Mouse (Mus musculus) frontal cortex, adult 2 months (tissue): ENCODE data around the gene Aff4. TPM values are rescaled to one million over a fixed set of nuclear protein-coding genes. Genes with fewer than 3 reads are reported as not detected.
"Not testable (repeated sequence)": the region's sequence is repeated elsewhere in the genome, so short reads cannot be mapped to it uniquely, and the experiment has no call there.

ENCODE experiments used
- DNase-seq, 2 experiments: peaks; one replicate each; pipeline ENCODE4 v3.0.0; 2022; ENCODE audit warnings: low spot score in 1 of 2; ENCODE audit errors: extremely low spot score in 1 of 2
- polyA plus RNA-seq: library from polyadenylated mRNA; depleted of rRNA; stranded (reverse); fragments of >200 nt; gene quantifications from 2 replicates; pipeline ENCODE4 v1.2.3, GENCODE M21; 2012

The Aff4 gene
- polyA plus RNA-seq, 1 experiment, result 48.5 TPM

DNA sequence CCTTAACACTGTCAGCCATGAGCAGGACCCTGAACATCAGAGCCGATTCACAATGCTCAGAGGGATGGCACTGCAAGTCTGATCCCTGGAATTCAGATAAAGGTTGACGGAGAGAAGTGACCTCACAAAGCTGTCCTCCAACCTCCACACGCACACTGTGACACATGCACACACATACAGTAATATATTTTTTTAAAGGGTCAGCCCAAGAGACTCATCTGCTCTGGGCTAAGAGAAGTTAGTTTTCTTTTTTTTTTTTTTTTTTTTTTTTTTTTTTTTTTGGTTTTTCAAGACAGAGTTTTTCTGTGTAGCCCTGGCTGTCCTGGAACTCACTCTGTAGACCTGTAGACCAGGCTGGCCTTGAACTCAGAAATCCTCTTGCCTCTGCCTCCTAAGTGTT lies 76.3 kb downstream of the Aff4 start:
- not testable (repeated sequence) for DNase-seq

DNA sequence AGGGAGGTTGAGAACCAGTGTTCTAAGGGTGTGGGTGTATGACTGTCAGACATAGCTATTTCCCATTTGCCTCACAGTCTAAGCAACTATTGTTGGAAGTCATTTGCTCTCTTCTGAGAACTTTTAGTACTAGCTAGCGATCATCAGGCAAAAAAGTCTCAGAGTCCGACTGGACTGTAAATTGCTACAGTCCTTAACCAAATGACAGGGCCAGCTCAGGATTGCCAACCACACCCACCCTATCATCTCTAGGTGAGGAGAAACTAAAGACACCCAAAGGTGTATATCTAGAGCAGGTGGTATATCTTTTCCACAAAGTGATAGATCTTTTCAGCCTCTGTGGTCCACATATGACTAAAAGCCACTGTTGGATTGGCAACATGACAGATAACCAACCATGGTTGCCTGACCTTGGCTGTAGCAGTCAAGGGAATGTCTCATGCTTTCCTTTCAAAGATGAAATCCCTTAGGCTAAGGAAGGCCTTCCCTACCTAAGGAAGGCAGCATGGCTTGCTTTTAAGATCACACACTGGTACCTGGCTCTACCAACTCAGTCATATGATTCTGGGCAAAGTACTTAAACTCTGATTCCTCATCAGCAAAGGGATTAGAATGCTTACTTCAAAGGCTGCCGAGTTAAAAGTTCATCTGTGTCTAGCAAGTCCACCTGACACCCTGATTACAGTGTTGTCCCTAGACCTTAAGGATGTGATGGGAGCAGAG lies 77.5 kb downstream of the Aff4 start:
- no peak for DNase-seq

DNA sequence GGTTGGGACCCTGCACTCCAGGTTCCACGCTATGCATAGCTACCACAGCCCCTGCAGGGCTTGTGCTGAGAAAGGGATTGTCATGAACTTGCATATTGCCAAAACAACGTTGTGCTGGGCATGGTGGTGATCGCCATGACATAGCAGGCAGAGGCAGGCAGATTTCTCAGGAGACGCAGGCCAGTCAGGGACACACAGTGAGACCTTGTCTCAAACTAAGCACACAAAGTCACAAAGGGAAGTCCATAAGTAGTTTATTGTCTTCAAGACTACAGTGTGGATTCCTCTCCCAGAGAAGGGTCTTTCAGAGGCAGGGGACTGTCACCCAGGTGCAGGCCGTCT lies 78.1 kb downstream of the Aff4 start:
- no peak for DNase-seq

DNA sequence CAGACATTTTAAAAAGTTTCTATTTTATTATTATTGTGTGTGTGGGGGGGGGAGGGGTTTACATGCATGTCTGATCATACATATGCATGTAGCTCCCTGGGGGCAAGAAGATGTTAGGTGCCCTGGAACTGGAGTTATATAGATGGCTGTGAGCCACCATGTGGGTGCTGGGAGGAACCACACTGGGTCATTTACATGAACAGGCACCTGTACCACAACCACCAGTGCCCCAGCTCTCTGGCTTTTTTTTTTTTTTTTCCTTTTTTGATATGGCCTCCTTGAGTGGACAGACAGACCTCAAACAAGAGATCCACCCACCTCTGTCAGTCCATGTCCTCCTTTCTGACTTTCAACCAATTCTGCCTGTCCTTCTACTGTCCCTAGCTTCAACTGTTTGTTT lies 78.5 kb downstream of the Aff4 start:
- DNase-seq, result no peak

DNA sequence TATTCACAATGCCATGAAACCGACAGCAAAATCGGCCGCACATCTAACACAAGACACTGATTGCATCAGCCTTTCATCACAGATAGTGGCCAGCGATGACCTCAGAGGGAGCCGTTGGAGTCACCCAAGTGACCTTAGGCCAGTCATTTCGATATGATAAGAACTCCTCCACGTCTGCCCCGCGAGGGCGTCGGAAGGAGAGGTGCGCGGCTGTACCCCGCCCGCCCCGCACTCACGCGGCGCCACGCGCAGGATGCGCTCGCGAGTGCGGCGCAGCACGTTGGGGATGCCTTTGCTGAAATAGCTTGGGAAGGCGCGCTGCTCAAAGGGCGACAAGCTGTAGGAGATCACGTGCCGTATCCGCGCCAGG lies 79.7 kb downstream of the Aff4 start:
- DNase-seq, result no peak

DNA sequence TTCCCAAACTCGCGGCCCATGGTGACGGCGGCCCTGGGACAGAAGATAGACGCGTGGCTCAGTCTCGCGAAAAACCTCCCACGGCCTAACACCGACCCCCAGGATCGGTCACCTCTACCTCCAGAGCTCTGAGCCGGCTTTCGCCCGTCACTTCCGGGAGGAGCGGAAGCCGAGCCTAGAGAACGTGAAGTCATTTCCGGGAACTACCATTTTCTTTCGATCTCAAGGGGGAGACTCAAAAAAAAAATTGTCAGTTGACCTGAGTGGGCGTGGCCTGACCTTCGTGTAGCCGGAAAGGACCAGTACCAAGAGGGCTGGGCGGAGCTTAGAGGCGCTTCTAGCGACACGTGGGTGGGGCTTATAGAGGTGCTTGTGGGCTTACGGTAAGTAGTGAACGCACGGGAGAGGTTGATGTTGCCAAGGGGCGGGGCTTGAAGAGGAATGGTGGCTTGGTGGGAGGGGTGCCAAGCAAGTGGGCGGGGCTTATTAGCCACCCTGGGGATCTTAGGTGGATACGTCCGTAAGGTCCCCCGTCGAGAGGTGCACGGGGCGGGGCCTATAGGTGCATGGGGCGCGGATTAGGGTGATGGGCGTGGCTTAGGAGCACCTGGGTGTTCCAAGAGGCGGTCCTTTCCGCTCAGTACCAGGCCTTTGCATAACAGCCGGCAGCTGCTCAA lies 80.2 kb downstream of the Aff4 start, which contains the start of the genes Uqcrq and Gdf9:
Gene Uqcrq, minus strand, starts transcription at position 162 of the 677 bp plus-strand sequence.
Gene Gdf9, plus strand, starts transcription at position 354 of the 677 bp plus-strand sequence.
- peak; percentile 100 for DNase-seq

DNA sequence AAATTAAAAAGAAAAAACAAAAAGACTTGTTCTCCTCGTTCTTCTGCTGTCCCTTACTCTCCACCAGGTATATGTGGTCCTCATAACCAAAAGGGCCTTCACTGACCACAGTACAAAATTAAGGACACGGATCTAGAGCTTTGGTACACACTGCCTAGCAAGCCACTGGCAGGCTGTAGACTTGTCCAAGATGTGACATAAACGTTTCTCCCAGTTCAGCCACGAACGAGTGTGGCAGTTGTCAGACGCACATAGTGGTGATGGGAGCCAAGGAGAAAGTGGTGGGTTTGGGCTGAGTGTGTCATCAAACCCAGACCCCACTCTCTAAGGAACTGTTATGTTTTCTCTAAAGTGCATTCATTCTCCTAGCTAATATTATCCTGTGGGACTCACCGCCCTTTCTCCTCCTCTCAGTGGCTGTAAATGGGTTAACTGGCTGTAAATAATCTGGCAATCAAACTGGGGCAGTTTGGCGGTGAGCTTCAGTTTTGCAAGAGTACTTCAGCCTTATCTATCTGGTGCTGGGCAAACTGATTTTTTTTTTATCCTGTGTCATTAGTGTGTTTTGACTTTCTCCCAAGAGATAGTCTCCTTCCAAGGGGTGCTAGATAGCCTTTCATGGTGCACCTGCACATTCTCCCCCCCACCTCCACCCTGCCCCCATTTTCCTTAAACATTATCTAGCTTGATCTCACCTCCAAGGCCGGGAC lies 80.9 kb downstream of the Aff4 start:
- DNase-seq, result no peak

DNA sequence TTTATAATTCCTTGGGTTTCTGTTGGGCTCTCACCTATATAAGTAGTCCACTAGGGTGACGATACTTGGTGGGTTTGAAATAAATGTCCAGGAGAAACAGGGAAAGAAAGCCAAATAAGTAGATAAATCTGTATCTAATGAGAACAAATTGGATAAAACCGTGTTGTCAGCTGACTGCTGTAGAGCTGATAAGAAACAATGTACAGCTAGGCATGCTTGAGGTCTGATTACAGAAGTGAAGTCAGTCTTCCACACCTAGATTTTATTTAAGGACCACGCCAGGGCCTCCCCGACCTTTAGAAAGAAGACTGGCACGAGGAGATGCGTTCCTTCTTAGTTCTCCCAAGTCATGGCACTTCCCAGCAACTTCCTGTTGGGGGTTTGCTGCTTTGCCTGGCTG lies 82.4 kb downstream of the Aff4 start:
- DNase-seq, result no peak

DNA sequence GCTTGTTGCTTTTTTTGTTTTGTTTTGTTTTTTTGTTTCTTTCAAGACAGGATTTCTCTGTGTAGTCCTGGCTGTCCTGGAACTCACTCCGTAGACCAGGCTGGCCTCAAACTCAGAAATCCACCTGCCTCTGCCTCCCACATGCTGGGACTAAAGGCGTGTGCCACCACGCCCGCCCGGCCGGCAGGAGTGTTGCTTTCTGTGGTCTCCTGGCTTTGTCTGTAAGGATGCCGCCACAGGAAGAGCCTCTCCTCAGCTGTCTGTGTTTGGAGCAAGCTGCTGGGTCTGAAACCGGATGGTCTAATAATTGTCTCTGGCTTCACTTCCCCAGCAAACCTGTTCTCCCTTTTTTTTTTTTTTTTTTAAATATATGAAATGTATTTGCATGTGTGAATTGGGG lies 84.9 kb downstream of the Aff4 start:
- no peak for DNase-seq

DNA sequence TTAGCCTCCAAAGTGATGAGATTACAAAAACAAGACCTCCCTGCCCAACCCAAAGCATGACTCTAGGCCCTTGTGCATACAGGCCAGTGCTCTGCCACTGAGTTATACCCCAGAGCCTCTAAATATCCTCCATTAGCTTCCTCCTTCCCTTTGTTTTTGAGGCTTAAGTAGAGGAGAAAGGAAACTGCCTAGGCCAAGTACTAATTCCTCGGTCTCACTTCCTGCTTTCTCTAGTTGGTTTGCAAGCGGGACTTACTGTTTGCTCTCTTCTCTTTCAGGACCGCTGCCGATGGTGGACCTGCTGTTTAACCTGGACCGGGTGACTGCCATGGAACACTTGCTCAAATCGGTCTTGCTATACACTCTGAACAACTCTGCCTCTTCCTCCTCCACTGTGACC lies 85.7 kb downstream of the Aff4 start:
- DNase-seq, result no peak

DNA sequence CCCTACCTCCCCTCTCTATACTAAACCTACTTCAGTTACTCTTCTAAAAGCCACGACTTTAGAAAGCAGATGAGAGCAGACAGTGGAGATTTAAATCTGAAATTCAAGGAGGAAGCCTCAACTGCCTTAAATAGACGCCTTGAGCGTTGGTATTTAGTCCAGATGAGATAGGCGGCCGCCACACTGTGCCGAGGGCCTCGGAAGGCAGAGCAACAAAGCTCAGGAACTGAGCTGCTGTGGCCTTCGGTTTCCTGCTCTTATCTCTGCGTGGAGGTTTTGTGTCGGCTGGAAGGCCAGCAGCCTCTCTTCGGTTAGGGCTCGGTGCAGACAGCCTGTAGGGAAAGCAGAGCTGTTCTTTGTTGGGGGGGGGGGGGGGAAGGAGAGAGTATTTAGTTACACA lies 91.3 kb downstream of the Aff4 start:
- DNase-seq, result no peak

DNA sequence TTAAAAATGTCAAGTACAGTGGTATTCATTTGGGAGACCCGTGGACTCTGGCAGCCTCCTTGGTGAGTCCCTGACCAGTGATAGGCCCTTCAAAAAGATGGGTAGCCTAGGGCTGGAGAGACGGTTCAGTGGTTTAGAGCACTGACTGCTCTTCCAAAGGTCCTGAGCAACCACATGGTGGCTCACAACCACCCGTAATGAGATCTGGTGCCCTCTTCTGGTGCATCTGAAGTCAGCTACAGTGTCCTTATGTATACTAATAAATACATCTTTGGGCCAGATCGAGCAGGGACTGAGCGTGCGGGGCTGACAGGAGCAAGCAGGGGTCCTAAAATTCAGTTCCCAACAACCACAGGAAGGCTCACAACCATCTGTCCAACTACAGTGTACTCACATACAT lies 93.2 kb downstream of the Aff4 start:
- DNase-seq, result no peak

DNA sequence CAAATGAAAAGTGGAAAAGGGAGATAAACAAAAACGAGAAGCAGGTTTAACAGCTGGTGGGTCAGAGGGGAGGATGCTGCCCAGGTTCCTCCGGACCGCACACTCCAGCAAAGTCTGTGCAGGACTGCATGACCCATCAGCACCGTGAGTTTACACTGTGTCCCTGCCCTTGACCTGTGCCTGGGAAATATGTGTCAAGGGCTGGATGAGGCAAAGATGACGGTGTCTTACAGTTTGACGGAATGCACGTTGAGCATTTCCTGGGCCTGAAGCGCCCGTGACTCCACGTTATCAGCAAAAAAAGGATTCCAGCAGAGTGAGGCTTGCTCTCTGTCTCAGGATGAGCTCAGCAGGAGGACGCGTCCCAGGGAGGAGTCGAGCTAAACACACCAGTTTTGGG lies 94.9 kb downstream of the Aff4 start:
- no peak for DNase-seq

DNA sequence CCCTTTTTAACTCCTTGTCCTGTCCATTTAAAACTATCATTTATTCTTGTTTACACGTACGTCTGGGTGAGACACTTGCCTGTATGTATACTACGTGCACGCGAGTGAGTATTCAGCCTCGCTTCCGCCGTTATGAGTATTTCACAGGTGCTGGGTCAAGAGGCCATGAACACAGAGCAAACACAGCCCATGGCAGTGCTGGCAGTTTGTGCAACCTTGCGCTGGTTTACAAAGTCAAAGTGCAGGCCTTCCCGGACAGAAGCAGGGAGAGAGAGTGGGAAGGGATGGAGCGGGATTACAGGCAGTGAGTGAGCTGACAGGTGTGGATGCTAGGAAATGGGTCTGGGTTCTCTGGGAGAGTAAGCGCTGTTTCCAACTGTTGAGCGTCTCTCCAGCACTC lies 95.5 kb downstream of the Aff4 start:
- no peak for DNase-seq

DNA sequence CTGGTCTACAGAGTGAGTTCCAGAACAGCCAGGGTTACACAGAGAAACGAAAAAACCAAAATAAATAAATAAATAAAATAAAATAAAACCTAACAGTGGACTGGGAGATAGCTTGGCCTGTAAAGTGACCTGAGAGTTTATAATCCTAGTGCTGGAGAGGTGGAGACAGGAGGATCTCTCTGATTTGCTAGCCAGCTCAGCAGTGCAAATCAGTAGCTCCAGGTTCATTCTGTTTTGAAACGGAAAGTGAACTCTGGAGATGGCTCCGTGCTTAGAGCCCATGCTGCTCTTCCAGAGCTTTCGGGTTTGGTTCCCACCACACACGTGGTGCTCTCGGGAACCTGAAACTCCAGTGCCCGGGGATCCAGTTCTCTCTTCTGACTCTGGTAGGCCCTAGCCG lies 97.4 kb downstream of the Aff4 start:
- no peak for DNase-seq

DNA sequence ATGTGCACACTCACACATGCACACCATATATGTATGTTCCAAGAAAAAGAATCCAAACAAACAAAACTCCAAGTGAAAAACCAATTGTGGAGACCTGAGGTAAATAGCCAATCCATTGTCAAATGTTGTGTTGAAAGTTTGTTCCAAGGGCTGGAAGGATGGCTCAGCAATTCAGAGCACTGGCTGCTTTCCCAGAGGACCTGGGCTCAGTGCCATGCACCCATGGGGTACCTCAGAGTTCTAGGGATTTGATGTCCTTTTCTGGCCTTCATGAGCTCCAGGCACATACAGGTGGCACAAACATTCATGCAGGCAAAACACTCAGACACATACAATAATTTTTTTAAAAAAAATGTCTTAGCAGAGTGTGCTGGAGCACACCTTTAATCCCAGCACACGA lies 97.9 kb downstream of the Aff4 start:
- no peak for DNase-seq

DNA sequence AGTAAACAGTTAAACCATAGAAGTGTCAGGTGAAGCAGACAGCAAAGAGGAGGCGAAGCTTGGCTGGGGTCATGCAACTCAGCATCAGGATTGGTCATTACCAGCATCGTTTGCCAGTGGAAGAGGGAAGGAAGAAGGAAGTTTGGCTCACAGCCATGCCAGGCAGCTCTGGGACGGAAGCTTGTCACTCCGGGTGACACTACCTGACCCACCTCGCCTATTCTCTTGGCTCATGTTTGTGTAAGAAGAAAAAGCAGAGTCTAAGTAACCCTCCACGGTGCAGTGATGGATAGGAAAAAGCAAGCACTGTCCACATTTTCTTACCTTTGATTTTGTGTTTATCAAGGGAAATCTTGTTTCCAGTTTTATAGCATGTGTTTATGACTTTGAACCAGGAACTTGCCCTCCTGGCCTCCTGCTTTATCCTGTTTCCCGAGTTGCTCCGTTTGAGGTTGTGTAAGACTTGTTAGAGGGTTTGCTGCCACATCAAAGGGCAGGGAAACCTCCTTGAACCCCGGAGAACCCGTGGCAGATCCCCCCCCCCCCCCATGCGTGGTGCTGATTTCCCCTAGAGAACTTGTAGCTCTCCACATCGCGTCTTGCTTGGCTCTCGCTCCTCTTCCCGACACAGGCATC lies 99.6 kb downstream of the Aff4 start:
- DNase-seq, result no peak

DNA sequence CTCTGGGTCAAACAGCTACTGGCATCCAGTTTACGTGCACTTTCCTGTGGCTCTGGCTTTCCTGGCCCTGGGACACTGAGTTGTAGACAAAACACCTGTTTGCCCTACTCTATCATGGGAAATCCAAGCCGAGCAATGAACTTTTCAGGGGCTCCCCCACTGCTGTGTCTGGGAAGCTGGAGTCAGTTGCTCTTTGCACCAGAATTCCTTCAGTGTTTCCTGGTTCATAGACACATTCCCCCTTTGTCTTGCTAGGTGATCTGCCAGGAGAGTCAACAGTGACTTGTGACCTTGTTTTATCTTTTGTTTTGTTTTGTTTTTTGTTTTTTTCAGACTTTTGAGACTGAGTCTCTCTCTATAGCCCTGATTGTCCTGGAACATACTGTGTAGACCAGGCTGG lies 100.7 kb downstream of the Aff4 start:
- no peak for DNase-seq

DNA sequence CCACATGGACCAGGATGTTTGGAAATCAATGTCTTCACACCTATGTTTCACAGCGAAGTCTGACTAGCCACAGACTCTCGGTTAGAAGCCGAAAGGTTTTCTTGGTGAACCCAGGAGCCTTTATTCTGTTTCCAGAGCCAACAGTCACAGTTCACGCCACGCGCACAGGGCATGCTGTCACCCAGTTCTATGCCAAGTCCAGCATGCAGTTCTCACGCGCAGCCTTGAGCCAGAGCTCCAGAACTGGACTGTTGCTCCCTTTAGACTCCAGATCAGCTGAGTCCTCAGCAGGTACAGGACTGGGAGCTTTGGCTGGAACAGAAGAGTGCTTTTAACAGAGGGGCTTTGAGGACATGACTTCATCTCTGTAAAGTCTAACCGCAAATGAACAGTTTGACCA lies 101.8 kb downstream of the Aff4 start:
- no peak for DNase-seq

DNA sequence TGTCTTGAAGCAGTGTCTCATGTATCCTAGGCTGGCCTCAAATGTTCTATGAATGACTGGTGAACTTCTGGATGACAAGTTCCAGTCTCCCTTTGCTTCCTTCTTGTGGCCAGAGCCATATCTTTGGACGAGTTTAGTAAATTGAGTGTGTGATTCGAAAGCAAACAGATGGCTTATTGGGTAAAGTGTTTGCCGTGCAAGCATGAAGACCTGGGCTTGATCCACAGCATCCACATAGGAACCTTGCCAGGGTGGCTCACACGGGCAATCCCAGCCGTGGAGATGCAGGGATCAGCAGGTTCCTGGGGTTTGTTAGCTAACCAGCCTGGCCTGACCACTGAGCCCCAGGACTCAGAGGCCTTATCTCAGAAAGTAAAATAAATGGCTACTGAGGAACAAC lies 102.4 kb downstream of the Aff4 start:
- DNase-seq, result no peak
